Mouse (Mus musculus): ENCODE measurements around the gene Sult3a2. TPM values are rescaled to one million over a fixed set of nuclear protein-coding genes. Genes with fewer than 3 reads are reported as not detected.
"Not testable (repeated sequence)": the region's sequence is repeated elsewhere in the genome, so short reads cannot be mapped to it uniquely, and the experiment has no call there.

Sult3a2 gene
- polyA plus RNA-seq, 1 experiment: not detected

GRCm38 (mm10) chr10:33787541-33787940 lies 1.0 kb upstream of the Sult3a2 start:
- H3ac ChIP-seq (ENCODE audit: control insufficient read depth, insufficient read length, low read depth): no peak overlapping the region
- no peak for TF ChIP-seq MAX (IDR thresholded peaks at IDR 0.05)
- no peak for TF ChIP-seq MYOG (IDR thresholded peaks at IDR 0.05; ENCODE audit: control insufficient read depth, extremely low read depth, insufficient read length)
- TF ChIP-seq USF1 (IDR thresholded peaks at IDR 0.05; ENCODE audit: low read depth): no peak
- no peak for TF ChIP-seq CTCF (IDR thresholded peaks at IDR 0.05; ENCODE audit: control insufficient read depth, insufficient read depth, insufficient read length)
- TF ChIP-seq CEBPB (IDR thresholded peaks at IDR 0.05; ENCODE audit: low read depth): no peak
- TF ChIP-seq MYOD1 (IDR thresholded peaks at IDR 0.05; ENCODE audit: control insufficient read depth, insufficient read length, low read depth): no peak
- no peak for TF ChIP-seq FOSL1 (IDR thresholded peaks at IDR 0.05; ENCODE audit: insufficient read depth, low read length, poor library complexity, severe bottlenecking)
- H3K79me3 ChIP-seq (ENCODE audit: low read depth): no peaks in the 10 kb centered on the region

GRCm38 (mm10) chr10:33735251-33735650 lies 51.3 kb downstream of the Sult3a2 start:
- H3K4me3 ChIP-seq (ENCODE audit: insufficient read depth, poor library complexity, severe bottlenecking); H3K36me3 ChIP-seq (ENCODE audit: control insufficient read depth, insufficient read depth); H3K27me3 ChIP-seq (ENCODE audit: control insufficient read depth, insufficient read depth, insufficient read length); H3ac ChIP-seq (ENCODE audit: control insufficient read depth, insufficient read length, low read depth); H3K79me3 ChIP-seq (ENCODE audit: low read depth); H3K79me2 ChIP-seq (ENCODE audit: control insufficient read depth, insufficient read depth): not testable (repeated sequence)

More at GRCm38 (mm10) chr10:33787541-33787940, 1.0 kb upstream of the Sult3a2 start:
- no peaks in the 10 kb centered on the region for H3K36me3 ChIP-seq (ENCODE audit: control insufficient read depth, insufficient read depth)
- H3K27me3 ChIP-seq (ENCODE audit: control insufficient read depth, insufficient read depth, insufficient read length): no peaks in the 10 kb centered on the region
- H3K4me3 ChIP-seq (ENCODE audit: insufficient read depth, poor library complexity, severe bottlenecking): no peak overlapping the region
- H3K79me2 ChIP-seq (ENCODE audit: control insufficient read depth, insufficient read depth): no peaks in the 10 kb centered on the region

GRCm38 (mm10) chr10:33733241-33733640 lies 53.3 kb downstream of the Sult3a2 start:
- no peaks in the 10 kb centered on the region for H3K79me3 ChIP-seq (ENCODE audit: low read depth)
- no peaks in the 10 kb centered on the region for H3K36me3 ChIP-seq (ENCODE audit: control insufficient read depth, insufficient read depth)
- H3K27me3 ChIP-seq (ENCODE audit: control insufficient read depth, insufficient read depth, insufficient read length): no peaks in the 10 kb centered on the region
- TF ChIP-seq MAX (IDR thresholded peaks at IDR 0.05) (no peak), MYOD1 (IDR thresholded peaks at IDR 0.05; ENCODE audit: control insufficient read depth, insufficient read length, low read depth) (no peak), FOSL1 (IDR thresholded peaks at IDR 0.05; ENCODE audit: insufficient read depth, low read length, poor library complexity, severe bottlenecking) (no peak), CEBPB (IDR thresholded peaks at IDR 0.05; ENCODE audit: low read depth) (no peak), CTCF (IDR thresholded peaks at IDR 0.05; ENCODE audit: control insufficient read depth, insufficient read depth, insufficient read length) (no peak), MYOG (IDR thresholded peaks at IDR 0.05; ENCODE audit: control insufficient read depth, extremely low read depth, insufficient read length) (no peak), USF1 (IDR thresholded peaks at IDR 0.05; ENCODE audit: low read depth) (no peak)
- no peak overlapping the region for H3K4me3 ChIP-seq (ENCODE audit: insufficient read depth, poor library complexity, severe bottlenecking)
- H3ac ChIP-seq (ENCODE audit: control insufficient read depth, insufficient read length, low read depth): no peak overlapping the region
- no peaks in the 10 kb centered on the region for H3K79me2 ChIP-seq (ENCODE audit: control insufficient read depth, insufficient read depth)

GRCm38 (mm10) chr10:33732409-33733185 lies 53.9 kb downstream of the Sult3a2 start:
- H3K36me3 ChIP-seq (ENCODE audit: control insufficient read depth, insufficient read depth): no peaks in the 10 kb centered on the region
- no peaks in the 10 kb centered on the region for H3K79me3 ChIP-seq (ENCODE audit: low read depth)
- no peaks in the 10 kb centered on the region for H3K27me3 ChIP-seq (ENCODE audit: control insufficient read depth, insufficient read depth, insufficient read length)
- H3K79me2 ChIP-seq (ENCODE audit: control insufficient read depth, insufficient read depth): no peaks in the 10 kb centered on the region
- no peak overlapping the region for H3K4me3 ChIP-seq (ENCODE audit: insufficient read depth, poor library complexity, severe bottlenecking)
- no peak overlapping the region for H3ac ChIP-seq (ENCODE audit: control insufficient read depth, insufficient read length, low read depth)
- no peak for TF ChIP-seq USF1 (IDR thresholded peaks at IDR 0.05; ENCODE audit: low read depth)
- TF ChIP-seq CEBPB (IDR thresholded peaks at IDR 0.05; ENCODE audit: low read depth): no peak
- no peak for TF ChIP-seq MYOD1 (IDR thresholded peaks at IDR 0.05; ENCODE audit: control insufficient read depth, insufficient read length, low read depth)
- TF ChIP-seq MAX (IDR thresholded peaks at IDR 0.05): no peak
- no peak for TF ChIP-seq MYOG (IDR thresholded peaks at IDR 0.05; ENCODE audit: control insufficient read depth, extremely low read depth, insufficient read length)
- TF ChIP-seq CTCF (IDR thresholded peaks at IDR 0.05; ENCODE audit: control insufficient read depth, insufficient read depth, insufficient read length): no peak
- TF ChIP-seq FOSL1 (IDR thresholded peaks at IDR 0.05; ENCODE audit: insufficient read depth, low read length, poor library complexity, severe bottlenecking): no peak

- no peaks in the 10 kb centered on the region for H3K79me2 ChIP-seq (ENCODE audit: control insufficient read depth, insufficient read depth)
- H3K4me3 ChIP-seq (ENCODE audit: insufficient read depth, poor library complexity, severe bottlenecking): no peak overlapping the region
- H3ac ChIP-seq (ENCODE audit: control insufficient read depth, insufficient read length, low read depth): no peak overlapping the region
- no peaks in the 10 kb centered on the region for H3K36me3 ChIP-seq (ENCODE audit: control insufficient read depth, insufficient read depth)
- H3K79me3 ChIP-seq (ENCODE audit: low read depth): no peaks in the 10 kb centered on the region
- H3K27me3 ChIP-seq (ENCODE audit: control insufficient read depth, insufficient read depth, insufficient read length): no peaks in the 10 kb centered on the region
- TF ChIP-seq MAX (IDR thresholded peaks at IDR 0.05) (no peak), CEBPB (IDR thresholded peaks at IDR 0.05; ENCODE audit: low read depth) (no peak), MYOD1 (IDR thresholded peaks at IDR 0.05; ENCODE audit: control insufficient read depth, insufficient read length, low read depth) (no peak), CTCF (IDR thresholded peaks at IDR 0.05; ENCODE audit: control insufficient read depth, insufficient read depth, insufficient read length) (no peak), MYOG (IDR thresholded peaks at IDR 0.05; ENCODE audit: control insufficient read depth, extremely low read depth, insufficient read length) (no peak), USF1 (IDR thresholded peaks at IDR 0.05; ENCODE audit: low read depth) (no peak), FOSL1 (IDR thresholded peaks at IDR 0.05; ENCODE audit: insufficient read depth, low read length, poor library complexity, severe bottlenecking) (no peak)
Observed at GRCm38 (mm10) chr10:33723764-33724163, 62.7 kb downstream of the Sult3a2 start.
